Mouse (Mus musculus) testis, adult 10 weeks (tissue): ENCODE data around the gene Ormdl3. TPM values are rescaled to one million over a fixed set of nuclear protein-coding genes. Genes with fewer than 3 reads are reported as not detected.

Experiments used
- polyA plus RNA-seq: library from polyadenylated mRNA; stranded (reverse); fragments of 350-450 nt; fragmentation: Illumina TruSeq; extraction: RNeasy Lipid Tissue Mini Kit (QIAGEN cat#74804); gene quantifications from one replicate; pipeline ENCODE4 v1.2.3, GENCODE M21; 2014; ENCODE audit warnings: low read depth, low replicate concordance

Ormdl3 gene
- 10.1 TPM for polyA plus RNA-seq

GRCm38 (mm10) chr11:98586892-98587563 lies at the start of gene Ormdl3:
Gene Ormdl3, minus strand, starts transcription at chr11:98587368.

DNA sequence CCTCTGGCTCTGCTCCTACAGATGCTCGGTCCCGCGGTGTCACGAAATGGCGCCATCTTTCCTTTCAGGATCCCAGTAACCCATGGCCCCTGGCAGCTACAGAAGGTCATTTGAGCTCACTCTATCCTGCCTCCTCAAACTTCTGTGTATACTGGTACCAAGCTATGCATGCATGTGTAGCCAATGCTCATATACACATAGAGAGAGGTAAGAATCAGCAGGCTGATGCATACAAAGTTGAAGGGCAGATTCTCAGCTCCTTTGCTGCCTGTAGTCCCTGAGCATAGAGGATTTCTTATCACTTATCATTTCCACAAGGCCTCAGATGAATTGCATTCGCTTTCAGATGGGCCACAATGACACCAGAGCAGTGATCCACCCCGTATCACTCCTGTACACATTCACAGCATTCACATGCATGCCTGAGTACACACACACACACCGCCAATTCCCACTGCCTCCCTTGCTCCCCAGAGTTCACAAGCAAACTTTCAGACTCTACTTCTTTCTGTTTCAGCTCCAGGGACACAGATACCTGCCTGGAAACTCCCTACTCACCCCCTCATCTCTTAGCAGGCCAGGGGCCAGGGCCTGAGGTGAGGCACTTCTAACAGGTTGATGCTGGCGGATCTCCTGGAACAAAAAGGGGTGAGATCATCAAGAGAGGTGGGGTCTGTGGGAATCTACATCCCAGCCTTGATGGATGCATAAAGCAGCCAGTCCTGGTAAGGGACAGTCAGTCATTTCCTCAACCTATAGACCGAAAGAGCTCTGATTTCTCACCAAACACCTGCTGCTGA lies 38.6 kb upstream of the Ormdl3 start, which contains the start of the genes Gm12355 and Gsdma3:
Gm12355 (minus strand) TSS at position 51 of the 800 bp plus-strand sequence.
Gsdma3 (plus strand) TSS at position 750 of the 800 bp plus-strand sequence.

GRCm38 (mm10) chr11:98597991-98598390 lies 10.8 kb upstream of the Ormdl3 start, which contains the start of gene Lrrc3c:
Gene Lrrc3c, plus strand, starts transcription at chr11:98598291.

DNA sequence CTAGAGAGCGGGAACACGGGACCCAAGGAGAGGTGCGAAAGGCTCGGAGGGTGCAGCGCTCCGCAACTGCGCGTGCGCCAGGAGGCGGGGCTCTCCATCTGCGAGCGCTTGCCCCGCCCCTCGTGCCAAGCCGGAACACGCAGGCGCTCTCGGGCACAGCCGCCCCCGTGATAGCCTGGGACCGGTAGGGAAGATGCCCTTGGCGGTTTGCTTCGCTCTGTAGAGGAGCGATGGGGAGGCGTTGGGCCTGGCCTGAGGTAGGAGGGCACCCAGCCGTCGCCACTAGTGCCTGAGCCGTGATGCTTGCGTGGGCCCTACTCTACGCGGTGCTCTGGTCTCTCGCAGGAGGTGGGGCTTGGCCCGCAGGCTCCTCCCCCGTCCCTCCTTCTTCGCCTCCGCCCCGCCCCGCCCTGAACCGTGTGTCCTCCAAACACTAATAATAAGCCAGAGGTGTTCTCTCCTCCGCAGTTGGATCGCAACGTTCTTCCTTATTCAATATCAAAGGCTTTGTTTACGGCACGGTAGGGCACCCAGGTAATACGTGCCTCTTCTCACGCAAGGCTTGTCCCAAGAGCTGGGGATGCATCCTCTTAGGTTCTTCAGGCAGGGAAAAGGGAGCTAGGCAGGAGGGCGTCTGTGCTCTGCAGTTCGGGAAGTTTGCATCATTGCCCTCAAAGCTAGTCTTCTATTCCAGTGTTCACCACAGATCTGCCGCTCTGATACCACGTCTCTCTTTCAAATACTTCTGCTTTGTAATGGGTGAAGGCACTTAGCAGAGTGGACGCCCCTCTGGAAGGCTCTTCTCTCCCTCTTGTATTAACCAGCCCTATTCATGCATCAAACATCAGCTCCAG lies 36.0 kb downstream of the Ormdl3 start, which contains the start of gene Zpbp2:
Zpbp2 (plus strand) TSS at position 123 of the 854 bp plus-strand sequence.

GRCm38 (mm10) chr11:98545711-98546231 lies 41.4 kb downstream of the Ormdl3 start, which contains the start of gene Ikzf3:
Gene Ikzf3, minus strand, starts transcription at chr11:98546031.

Other genes with a start within 250 kb of the Ormdl3 start
- gene Ppp1r1b, start 239.0 kb downstream of the Ormdl3 start, polyA plus RNA-seq, result 0.18 TPM
- gene Stard3, start 229.0 kb downstream of the Ormdl3 start, polyA plus RNA-seq, result 0.36 TPM
- not detected for gene Tcap, start 203.6 kb downstream of the Ormdl3 start, polyA plus RNA-seq
- gene Pnmt, start 200.9 kb downstream of the Ormdl3 start, polyA plus RNA-seq, result not detected
- gene Pgap3, start 186.9 kb downstream of the Ormdl3 start, polyA plus RNA-seq, result 0.20 TPM
- 0.07 TPM for gene Erbb2, start 174.9 kb downstream of the Ormdl3 start, polyA plus RNA-seq
- gene Mien1, start 148.4 kb downstream of the Ormdl3 start, polyA plus RNA-seq, result 40.6 TPM
- gene Grb7, start 141.0 kb downstream of the Ormdl3 start, polyA plus RNA-seq, result 0.24 TPM
- 0.18 TPM for gene Ikzf3, start 41.3 kb downstream of the Ormdl3 start, polyA plus RNA-seq
- 608 TPM for gene Zpbp2, start 36.3 kb downstream of the Ormdl3 start, polyA plus RNA-seq
- gene Lrrc3c, start 10.9 kb upstream of the Ormdl3 start, polyA plus RNA-seq, result not detected
- 0.56 TPM for gene Gm12355, start 38.3 kb upstream of the Ormdl3 start, polyA plus RNA-seq
- not detected for gene Gsdma3, start 39.0 kb upstream of the Ormdl3 start, polyA plus RNA-seq
- gene Gsdma2, start 59.4 kb upstream of the Ormdl3 start, polyA plus RNA-seq, result not detected
- 1.6 TPM for gene Gsdma, start 77.0 kb upstream of the Ormdl3 start, polyA plus RNA-seq
- gene Psmd3, start 95.2 kb upstream of the Ormdl3 start, polyA plus RNA-seq, result 11.0 TPM
- gene Csf3, start 113.9 kb upstream of the Ormdl3 start, polyA plus RNA-seq, result 0.20 TPM
- gene Med24, start 142.1 kb upstream of the Ormdl3 start, polyA plus RNA-seq, result 28.3 TPM
- 2.9 TPM for gene Thra, start 153.3 kb upstream of the Ormdl3 start, polyA plus RNA-seq
- gene Nr1d1, start 188.0 kb upstream of the Ormdl3 start, polyA plus RNA-seq, result 0.81 TPM
- gene Msl1, start 208.1 kb upstream of the Ormdl3 start, polyA plus RNA-seq, result 270 TPM
- gene Casc3, start 217.5 kb upstream of the Ormdl3 start, polyA plus RNA-seq, result 18.6 TPM
- 0.34 TPM for gene Rapgefl1, start 249.4 kb upstream of the Ormdl3 start, polyA plus RNA-seq